Mouse (Mus musculus) forebrain, embryonic 14.5 days (tissue): ENCODE data around the gene N6amt1. TPM values are rescaled to one million over a fixed set of nuclear protein-coding genes. Genes with fewer than 3 reads are reported as not detected.

ENCODE experiments used
- ATAC-seq: fragments of 200-750 bp; cut with Nextera tagmentation; 2 replicates; pipeline ENCODE4 v1.8.0; 2017; ENCODE audit warnings: mild to moderate bottlenecking, moderate library complexity
- DNase-seq: peaks from one replicate; pipeline ENCODE4 v3.0.0-alpha.2; 2015; ENCODE audit warnings: low spot score
- H3K27ac ChIP-seq: fragments of 300-500 bp; sonication (generic); 2 replicates; pipeline ENCODE4 v1.5.1; 2014; ENCODE audit warnings: low read depth, mild to moderate bottlenecking, control low read depth, low read length, moderate library complexity
- H3K27me3 ChIP-seq: fragments of 300-500 bp; sonication (generic); replicated peaks from 2 replicates; pipeline ENCODE4 v1.6.1; 2014; ENCODE audit warnings: low read length, control low read depth, mixed read lengths; ENCODE audit not compliant: control insufficient read depth, insufficient read depth
- H3K36me3 ChIP-seq: fragments of 300-500 bp; sonication (generic); 2 replicates; pipeline ENCODE4 v1.6.1; 2014; ENCODE audit warnings: low read length, control low read depth; ENCODE audit not compliant: control insufficient read depth, insufficient read depth
- H3K4me1 ChIP-seq: fragments of 300-500 bp; sonication (generic); 2 replicates; pipeline ENCODE4 v1.6.1; 2014; ENCODE audit warnings: antibody characterized with exemption, low read length, control low read depth; ENCODE audit not compliant: control insufficient read depth, insufficient read depth
- H3K4me2 ChIP-seq: fragments of 300-500 bp; sonication (generic); 2 replicates; pipeline ENCODE4 v1.6.1; 2014; ENCODE audit warnings: mild to moderate bottlenecking, control low read depth, low read length
- H3K4me3 ChIP-seq: fragments of 300-500 bp; sonication (generic); 2 replicates; pipeline ENCODE4 v1.5.1; 2014; ENCODE audit warnings: low read depth, low read length, control low read depth
- H3K9ac ChIP-seq: fragments of 300-500 bp; sonication (generic); 2 replicates; pipeline ENCODE4 v1.6.1; 2014; ENCODE audit warnings: mild to moderate bottlenecking, low read length, control low read depth, moderate library complexity
- H3K9me3 ChIP-seq: fragments of 300-500 bp; sonication (generic); replicated peaks from 2 replicates; pipeline ENCODE4 v1.6.1; 2016; ENCODE audit warnings: low read length, control low read depth, mixed read lengths; ENCODE audit not compliant: control insufficient read depth
- WGBS: fragments of 180-500 bp; shearing (Covaris S2); extraction: QIAGEN DNeasy Blood & Tissue Kit; methylation state at CpG from one replicate; pipeline ENCODE4 v1.1.7; 2014; 5-methylcytosine and 5-hydroxymethylcytosine counted together
- polyA plus RNA-seq: library from polyadenylated mRNA; unstranded; fragments of >200 nt; fragmentation: Nextera tagmentation; extraction: Ambion mirVana; gene quantifications from 2 replicates; pipeline ENCODE4 v1.2.1, GENCODE M21; 2014

Gene N6amt1
- polyA plus RNA-seq, 1 experiment from 2014 or later, result 13.9 TPM

- ATAC-seq (no peak), DNase-seq (no peak)
- peaks cover 36% of the 10 kb centered on the region for H3K36me3 ChIP-seq
These were observed 10.2 kb downstream of the N6amt1 start for GRCm38 (mm10) chr16:87364231-87364630.

GRCm38 (mm10) chr16:87366035-87366434 is 12.1 kb downstream of the N6amt1 start:
- DNase-seq, result no peak
- H3K27ac ChIP-seq, result no peak overlapping the region
- no peak overlapping the region for H3K9ac ChIP-seq
- no peak for ATAC-seq
- whole genome bisulfite sequencing, result 88% methylated on average over 10 of the region's 10 CpGs
- H3K4me2 ChIP-seq, result no peak overlapping the region
- no peak overlapping the region for H3K4me3 ChIP-seq
- no peaks in the 10 kb centered on the region for H3K9me3 ChIP-seq
- H3K36me3 ChIP-seq, result peaks cover 30% of the 10 kb centered on the region
- H3K4me1 ChIP-seq, result no peaks in the 10 kb centered on the region
- H3K27me3 ChIP-seq, result no peaks in the 10 kb centered on the region

More at GRCm38 (mm10) chr16:87364231-87364630, 10.2 kb downstream of the N6amt1 start:
- WGBS, result 91% methylated on average over 4 of the region's 4 CpGs
- Histone ChIP-seq H3K9ac (no peak overlapping the region), H3K27ac (no peak overlapping the region), H3K4me1 (no peaks in the 10 kb centered on the region), H3K27me3 (no peaks in the 10 kb centered on the region), H3K4me2 (no peak overlapping the region), H3K4me3 (no peak overlapping the region), H3K9me3 (no peaks in the 10 kb centered on the region)

- no peak overlapping the region for H3K4me3 ChIP-seq
- H3K4me2 ChIP-seq, result no peak overlapping the region
- peaks cover 30% of the 10 kb centered on the region for H3K36me3 ChIP-seq
- H3K4me1 ChIP-seq, result no peaks in the 10 kb centered on the region
- no peak overlapping the region for H3K27ac ChIP-seq
- no peak for ATAC-seq
- 96% methylated on average over 6 of the region's 6 CpGs for WGBS
- no peaks in the 10 kb centered on the region for H3K27me3 ChIP-seq
- DNase-seq, result no peak
- H3K9me3 ChIP-seq, result no peaks in the 10 kb centered on the region
- H3K9ac ChIP-seq, result no peak overlapping the region
These were observed 12.5 kb downstream of the N6amt1 start for GRCm38 (mm10) chr16:87366445-87366844.

GRCm38 (mm10) chr16:87382996-87383395 is 29.0 kb downstream of the N6amt1 start:
- Histone ChIP-seq H3K36me3 (peaks cover 63% of the 10 kb centered on the region), H3K4me1 (no peaks in the 10 kb centered on the region), H3K27me3 (no peaks in the 10 kb centered on the region), H3K9ac (no peak overlapping the region), H3K9me3 (no peaks in the 10 kb centered on the region), H3K27ac (no peak overlapping the region), H3K4me2 (no peak overlapping the region), H3K4me3 (no peak overlapping the region)
- ATAC-seq (no peak), DNase-seq (no peak)
- WGBS, result 100% methylated on average over 2 of the region's 2 CpGs

- H3K4me3 ChIP-seq, result no peak overlapping the region
These were observed 30.4 kb downstream of the N6amt1 start for GRCm38 (mm10) chr16:87384366-87384765.

GRCm38 (mm10) chr16:87387444-87387977 is 33.5 kb downstream of the N6amt1 start:
- no peak overlapping the region for H3K4me3 ChIP-seq
- no peaks in the 10 kb centered on the region for H3K4me1 ChIP-seq
- H3K9ac ChIP-seq, result no peak overlapping the region
- no peaks in the 10 kb centered on the region for H3K27me3 ChIP-seq
- DNase-seq (no peak), ATAC-seq (no peak)
- 100% methylated on average over 3 of the region's 3 CpGs for WGBS
- no peaks in the 10 kb centered on the region for H3K9me3 ChIP-seq
- no peak overlapping the region for H3K27ac ChIP-seq
- H3K4me2 ChIP-seq, result no peak overlapping the region
- H3K36me3 ChIP-seq, result peaks cover 46% of the 10 kb centered on the region

More at GRCm38 (mm10) chr16:87384366-87384765, 30.4 kb downstream of the N6amt1 start:
- H3K4me1 ChIP-seq, result no peaks in the 10 kb centered on the region
- no peak overlapping the region for H3K27ac ChIP-seq
- no peak overlapping the region for H3K9ac ChIP-seq
- no peaks in the 10 kb centered on the region for H3K27me3 ChIP-seq
- WGBS, result 86% methylated on average over 2 of the region's 2 CpGs
- DNase-seq, result no peak
- no peaks in the 10 kb centered on the region for H3K9me3 ChIP-seq
- peaks cover 65% of the 10 kb centered on the region for H3K36me3 ChIP-seq
- no peak for ATAC-seq
- no peak overlapping the region for H3K4me2 ChIP-seq

- H3K9me3 ChIP-seq, result no peaks in the 10 kb centered on the region
- WGBS, result 52% methylated on average over 16 of the region's 16 CpGs
- H3K36me3 ChIP-seq, result peaks cover 69% of the 10 kb centered on the region
These were observed 40.0 kb downstream of the N6amt1 start for GRCm38 (mm10) chr16:87393813-87394548.

GRCm38 (mm10) chr16:87405001-87405400 is 51.0 kb downstream of the N6amt1 start:
- Histone ChIP-seq H3K4me3 (no peak overlapping the region), H3K4me1 (no peaks in the 10 kb centered on the region), H3K27me3 (no peaks in the 10 kb centered on the region), H3K4me2 (no peak overlapping the region), H3K9ac (no peak overlapping the region), H3K36me3 (peaks cover 85% of the 10 kb centered on the region), H3K9me3 (no peaks in the 10 kb centered on the region), H3K27ac (no peak overlapping the region)
- WGBS, result 85% methylated on average over 3 of the region's 3 CpGs
- DNase-seq (no peak), ATAC-seq (no peak)

More at GRCm38 (mm10) chr16:87393813-87394548, 40.0 kb downstream of the N6amt1 start:
- ATAC-seq (peak; percentile 86), DNase-seq (peak; percentile 80)
- no peak overlapping the region for H3K4me3 ChIP-seq
- H3K4me1 ChIP-seq, result no peaks in the 10 kb centered on the region
- H3K27ac ChIP-seq, result no peak overlapping the region
- no peak overlapping the region for H3K4me2 ChIP-seq
- H3K9ac ChIP-seq, result no peak overlapping the region
- no peaks in the 10 kb centered on the region for H3K27me3 ChIP-seq
